Mouse (Mus musculus): ENCODE data around the gene Ptprm. TPM values are rescaled to one million over a fixed set of nuclear protein-coding genes. Genes with fewer than 3 reads are reported as not detected.

Ptprm gene
- polyA plus RNA-seq, 1 experiment from 2014 or later: 31.4 TPM

DNA sequence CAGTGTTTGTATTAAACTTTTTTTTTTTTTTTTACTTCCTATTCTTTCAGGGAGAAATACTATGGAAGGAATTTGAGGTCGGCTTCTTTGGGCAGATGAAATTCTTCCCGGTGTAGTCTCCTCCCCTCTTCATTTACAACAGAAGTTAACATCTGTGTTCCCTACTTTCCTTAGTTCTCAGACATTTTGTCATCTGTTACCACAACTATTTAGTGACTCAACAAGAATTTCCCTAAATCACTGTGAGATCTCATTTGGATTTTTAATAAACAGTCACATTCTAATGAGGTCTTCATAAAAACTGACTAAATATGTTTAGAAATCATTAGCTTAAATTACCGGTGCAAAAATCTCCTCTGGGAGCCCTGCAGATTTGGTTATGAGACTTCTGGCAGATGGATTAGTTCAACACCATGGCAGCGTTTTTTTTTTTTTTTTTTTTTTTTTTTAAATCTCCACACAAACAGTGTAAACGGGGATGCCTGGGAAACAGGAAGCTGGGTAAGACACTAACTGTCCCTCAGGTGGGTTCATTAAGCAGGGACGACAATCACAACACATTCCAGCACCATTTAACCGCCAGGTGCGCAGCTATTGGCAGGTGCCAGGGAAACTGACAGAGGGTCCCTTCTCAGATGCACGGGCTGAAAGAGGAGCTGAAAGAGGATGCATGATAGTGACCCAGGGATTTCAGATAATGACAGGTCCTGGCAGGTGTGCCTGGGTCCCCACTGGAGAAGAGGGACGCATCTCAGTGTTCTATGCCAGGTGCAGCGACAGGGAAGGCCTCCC is 633.9 kb downstream of the Ptprm start:
- Histone ChIP-seq H3K27me3 (ENCODE audit: control insufficient read depth, insufficient read depth, low read length) (no peaks in the 10 kb centered on the region), H3K4me3 (replicated peaks; ENCODE audit: low read length) (no peak overlapping the region), H3K4me1 (replicated peaks; ENCODE audit: control insufficient read depth, insufficient read depth, low read length) (peaks cover 7% of the 10 kb centered on the region; the same call in 1 of the 2 replicates), H3K4me2 (replicated peaks) (peak overlapping the region; percentile 15; the same call in 1 of the 2 replicates), H3K27ac (no peak overlapping the region), H3K36me3 (replicated peaks; ENCODE audit: control insufficient read depth, insufficient read depth) (no peaks in the 10 kb centered on the region), H3K9me3 (ENCODE audit: control insufficient read depth, low read length) (no peaks in the 10 kb centered on the region), H3K9ac (no peak overlapping the region)
- peak; percentile 56 for ATAC-seq (ENCODE audit: low FRiP score)
- WGBS: 38% methylated on average over 11 of the region's 11 CpGs
- no peak for DNase-seq (ENCODE audit: low spot score)

DNA sequence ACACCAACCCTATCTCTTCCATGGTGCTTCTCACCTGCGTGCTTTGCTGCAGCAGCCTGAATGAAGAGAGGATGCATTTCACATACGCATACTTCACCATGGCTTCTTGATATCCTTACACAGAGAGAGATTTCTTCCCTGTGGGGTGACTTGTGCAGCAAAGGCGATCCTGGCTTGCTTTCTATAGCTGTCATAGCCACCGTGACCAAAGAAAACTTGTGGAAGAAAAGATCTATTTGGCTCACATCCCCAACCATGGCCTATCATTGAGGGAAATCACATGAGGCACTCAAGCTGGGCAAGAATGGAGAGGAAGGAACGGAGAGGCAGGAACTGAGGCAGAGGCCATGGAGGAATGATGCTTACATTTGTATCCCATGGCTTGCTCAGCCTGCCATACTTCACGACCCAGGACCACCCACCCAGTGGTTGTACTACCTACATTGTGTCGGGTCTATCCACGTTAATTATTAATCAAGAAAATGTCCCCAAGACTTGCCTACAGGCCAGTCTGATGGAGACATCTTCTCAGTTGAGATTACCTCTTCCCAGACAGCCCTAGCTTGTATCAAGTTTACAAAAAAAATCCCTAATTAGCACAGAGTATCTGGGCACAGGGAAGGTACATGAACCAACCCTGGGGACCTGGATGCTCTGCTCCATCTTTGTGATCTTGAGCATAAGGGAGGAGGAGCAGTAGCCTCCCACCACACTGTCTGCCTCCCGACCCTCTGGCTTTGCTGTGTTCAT is 641.6 kb downstream of the Ptprm start:
- 86% methylated on average over 9 of the region's 9 CpGs for WGBS

DNA sequence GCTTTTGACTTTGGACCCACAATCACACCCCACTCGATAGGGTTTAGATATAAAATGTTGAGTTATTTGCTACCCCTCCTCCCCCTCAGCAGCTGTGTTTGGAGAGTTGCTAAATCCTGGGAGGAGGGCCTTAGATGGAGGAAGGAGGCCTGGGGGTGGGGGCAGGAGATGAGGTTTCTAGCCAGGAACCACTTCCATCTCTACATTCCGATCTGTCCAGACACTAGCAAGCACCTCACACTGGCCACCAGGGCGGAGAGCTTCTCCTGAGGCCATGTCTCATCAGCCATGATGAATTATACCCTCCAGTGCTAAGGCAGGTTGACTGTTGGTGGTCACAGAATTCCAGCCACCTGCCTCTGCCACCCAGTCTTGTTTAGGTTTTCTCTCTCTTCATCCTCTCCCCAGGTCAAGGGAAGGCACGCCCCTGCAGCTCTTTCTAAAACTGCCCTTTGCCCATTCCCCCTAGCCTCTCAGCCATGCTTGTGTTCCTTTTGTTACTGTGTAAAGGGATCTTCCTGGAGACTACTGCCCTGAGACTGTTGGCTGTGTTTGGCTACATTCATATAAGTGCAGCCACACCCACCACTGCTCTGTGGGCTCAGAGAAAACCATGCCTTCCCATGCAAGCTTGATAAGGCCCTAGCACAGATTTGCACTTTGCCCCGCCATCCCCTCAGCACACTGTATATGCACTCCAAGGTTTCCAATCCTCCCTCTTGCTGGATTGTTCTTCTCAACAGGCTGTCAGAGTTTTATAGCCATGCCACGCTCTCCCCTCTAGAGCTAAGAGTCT is 642.8 kb downstream of the Ptprm start:
- ATAC-seq (ENCODE audit: low FRiP score): no peak
- no peak overlapping the region for H3K4me3 ChIP-seq (replicated peaks; ENCODE audit: low read length)
- H3K4me1 ChIP-seq (replicated peaks; ENCODE audit: control insufficient read depth, insufficient read depth, low read length): no peaks in the 10 kb centered on the region
- no peaks in the 10 kb centered on the region for H3K36me3 ChIP-seq (replicated peaks; ENCODE audit: control insufficient read depth, insufficient read depth)
- no peak overlapping the region for H3K27ac ChIP-seq
- 81% methylated on average over 6 of the region's 6 CpGs for WGBS
- no peaks in the 10 kb centered on the region for H3K9me3 ChIP-seq (ENCODE audit: control insufficient read depth, low read length)
- no peak overlapping the region for H3K9ac ChIP-seq
- DNase-seq (ENCODE audit: low spot score): no peak
- no peak overlapping the region for H3K4me2 ChIP-seq (replicated peaks)
- no peaks in the 10 kb centered on the region for H3K27me3 ChIP-seq (ENCODE audit: control insufficient read depth, insufficient read depth, low read length)

More for the DNA sequence above, 641.6 kb downstream of the Ptprm start:
- DNase-seq (ENCODE audit: low spot score): no peak
- H3K27ac ChIP-seq: no peak overlapping the region
- no peak overlapping the region for H3K4me2 ChIP-seq (replicated peaks)
- no peak for ATAC-seq (ENCODE audit: low FRiP score)
- H3K27me3 ChIP-seq (ENCODE audit: control insufficient read depth, insufficient read depth, low read length): no peaks in the 10 kb centered on the region
- H3K9me3 ChIP-seq (ENCODE audit: control insufficient read depth, low read length): no peaks in the 10 kb centered on the region
- H3K9ac ChIP-seq: no peak overlapping the region
- H3K4me1 ChIP-seq (replicated peaks; ENCODE audit: control insufficient read depth, insufficient read depth, low read length): no peaks in the 10 kb centered on the region
- no peaks in the 10 kb centered on the region for H3K36me3 ChIP-seq (replicated peaks; ENCODE audit: control insufficient read depth, insufficient read depth)
- no peak overlapping the region for H3K4me3 ChIP-seq (replicated peaks; ENCODE audit: low read length)

DNA sequence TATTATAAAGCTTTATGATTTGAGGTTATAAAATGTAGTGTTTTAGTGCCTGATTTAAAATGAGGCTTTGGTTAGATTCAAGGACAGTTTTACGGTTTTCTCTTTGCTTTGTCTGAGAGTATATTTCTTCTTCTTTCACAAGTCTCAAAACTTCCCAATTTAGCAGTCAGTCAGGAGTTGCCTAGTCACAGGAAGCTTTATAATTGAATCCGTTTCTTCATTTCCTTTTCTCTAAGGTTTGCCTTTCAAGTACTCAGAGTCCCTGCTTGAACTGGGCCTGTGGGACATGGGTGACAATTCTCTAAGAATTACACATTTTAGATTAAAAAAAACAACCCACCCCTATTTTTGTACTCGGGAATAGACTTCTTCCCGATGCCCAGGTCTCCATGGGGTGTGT is 643.7 kb downstream of the Ptprm start:
- WGBS: 60% methylated on average over 4 of the region's 4 CpGs
- H3K9ac ChIP-seq: no peak overlapping the region
- no peak overlapping the region for H3K4me2 ChIP-seq (replicated peaks)
- H3K27ac ChIP-seq: no peak overlapping the region
- no peaks in the 10 kb centered on the region for H3K9me3 ChIP-seq (ENCODE audit: control insufficient read depth, low read length)
- no peak overlapping the region for H3K4me3 ChIP-seq (replicated peaks; ENCODE audit: low read length)
- H3K4me1 ChIP-seq (replicated peaks; ENCODE audit: control insufficient read depth, insufficient read depth, low read length): no peaks in the 10 kb centered on the region
- DNase-seq (ENCODE audit: low spot score) (no peak), ATAC-seq (ENCODE audit: low FRiP score) (no peak)
- H3K27me3 ChIP-seq (ENCODE audit: control insufficient read depth, insufficient read depth, low read length): no peaks in the 10 kb centered on the region
- no peaks in the 10 kb centered on the region for H3K36me3 ChIP-seq (replicated peaks; ENCODE audit: control insufficient read depth, insufficient read depth)

DNA sequence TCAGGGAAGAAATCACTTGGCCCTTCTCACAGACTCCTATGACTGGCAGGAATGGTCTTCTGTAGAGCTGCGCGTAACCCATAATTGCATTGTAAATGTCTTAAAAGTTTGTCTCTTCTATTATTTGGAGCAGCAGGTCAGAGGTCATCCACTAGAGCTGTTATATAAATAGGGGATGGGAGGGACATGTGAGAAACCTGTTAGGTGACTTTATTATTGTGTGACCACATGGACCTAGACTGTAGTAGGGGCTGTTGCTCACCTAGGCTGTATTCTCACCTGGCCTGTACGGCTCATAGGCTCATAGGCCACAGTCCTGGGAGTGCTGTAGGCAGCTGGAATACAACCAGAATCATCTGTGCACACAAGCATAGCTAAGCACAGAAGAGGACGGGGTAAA is 645.5 kb downstream of the Ptprm start:
- WGBS: 96% methylated on average over 4 of the region's 4 CpGs
- ATAC-seq (ENCODE audit: low FRiP score) (no peak), DNase-seq (ENCODE audit: low spot score) (no peak)
- Histone ChIP-seq H3K4me3 (replicated peaks; ENCODE audit: low read length) (no peak overlapping the region), H3K27me3 (ENCODE audit: control insufficient read depth, insufficient read depth, low read length) (no peaks in the 10 kb centered on the region), H3K4me1 (replicated peaks; ENCODE audit: control insufficient read depth, insufficient read depth, low read length) (no peaks in the 10 kb centered on the region), H3K9me3 (ENCODE audit: control insufficient read depth, low read length) (no peaks in the 10 kb centered on the region), H3K4me2 (replicated peaks) (no peak overlapping the region), H3K36me3 (replicated peaks; ENCODE audit: control insufficient read depth, insufficient read depth) (no peaks in the 10 kb centered on the region), H3K9ac (no peak overlapping the region), H3K27ac (no peak overlapping the region)

DNA sequence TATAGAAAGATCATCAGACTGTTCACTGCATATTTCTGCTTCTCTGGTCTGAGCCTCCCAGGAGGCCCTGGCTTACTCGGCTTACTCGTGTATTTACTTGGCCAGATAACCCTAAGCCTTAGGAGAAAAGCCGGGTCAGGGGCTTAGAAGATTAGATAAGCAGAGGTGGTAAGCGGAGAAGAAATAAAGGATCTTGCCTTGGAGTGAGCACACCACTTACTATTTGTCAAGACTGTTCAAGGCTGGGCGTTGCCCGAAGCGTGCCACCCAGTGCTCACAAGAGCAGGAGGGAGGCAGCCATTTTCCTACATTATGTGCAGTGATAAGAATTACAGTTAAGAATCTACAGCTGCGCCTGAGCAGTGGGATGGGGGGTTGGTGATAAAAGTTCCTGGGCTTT is 646.6 kb downstream of the Ptprm start:
- Histone ChIP-seq H3K4me2 (replicated peaks) (no peak overlapping the region), H3K4me3 (replicated peaks; ENCODE audit: low read length) (no peak overlapping the region), H3K9ac (no peak overlapping the region), H3K36me3 (replicated peaks; ENCODE audit: control insufficient read depth, insufficient read depth) (no peaks in the 10 kb centered on the region), H3K27me3 (ENCODE audit: control insufficient read depth, insufficient read depth, low read length) (no peaks in the 10 kb centered on the region), H3K9me3 (ENCODE audit: control insufficient read depth, low read length) (no peaks in the 10 kb centered on the region), H3K4me1 (replicated peaks; ENCODE audit: control insufficient read depth, insufficient read depth, low read length) (no peaks in the 10 kb centered on the region), H3K27ac (no peak overlapping the region)
- DNase-seq (ENCODE audit: low spot score) (no peak), ATAC-seq (ENCODE audit: low FRiP score) (no peak)
- 85% methylated on average over 8 of the region's 8 CpGs for WGBS

DNA sequence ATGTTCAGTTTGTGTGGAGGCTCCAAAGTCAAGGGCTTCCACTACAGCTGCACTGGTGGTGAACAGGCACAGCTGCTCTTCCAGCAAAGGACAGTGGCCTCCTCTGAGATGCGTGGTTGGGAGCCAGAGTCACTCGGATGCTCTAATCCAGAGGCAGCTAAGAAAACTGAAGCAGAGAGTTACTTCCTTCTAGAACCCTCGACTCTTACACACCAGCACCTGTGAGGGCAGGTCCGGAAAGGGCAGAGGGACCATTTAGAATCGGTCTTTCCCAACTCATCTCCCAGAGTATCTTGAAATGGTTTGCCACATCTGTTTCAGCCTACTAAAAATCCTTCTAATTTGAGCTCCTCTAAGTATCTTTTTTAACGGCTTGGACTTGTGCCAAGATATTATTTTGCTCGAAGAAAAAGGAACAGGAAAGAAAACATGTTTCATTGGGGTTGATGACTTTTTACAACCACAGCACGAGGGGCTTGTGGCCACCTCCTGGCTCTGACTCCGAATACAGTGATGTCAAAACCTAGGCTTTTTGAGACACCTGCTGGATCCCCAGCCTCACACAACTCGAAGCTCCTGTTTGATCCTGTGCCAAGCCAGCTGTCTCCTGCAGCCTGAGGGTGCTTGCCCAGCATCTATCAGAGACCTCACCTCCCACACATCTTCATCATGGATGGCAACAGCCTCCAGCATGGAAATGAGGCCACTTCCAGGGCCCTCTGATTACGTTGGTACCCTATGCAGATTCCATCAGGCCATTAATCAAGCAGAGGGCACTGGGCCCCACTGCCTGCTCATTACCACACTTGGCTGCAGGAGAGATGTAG is 652.7 kb downstream of the Ptprm start:
- WGBS: 63% methylated on average over 11 of the region's 11 CpGs
- no peak overlapping the region for H3K27ac ChIP-seq
- ATAC-seq (ENCODE audit: low FRiP score) (peak; percentile 51; the same call in 1 of the 2 replicates), DNase-seq (ENCODE audit: low spot score) (peak; percentile 49)
- no peaks in the 10 kb centered on the region for H3K4me1 ChIP-seq (replicated peaks; ENCODE audit: control insufficient read depth, insufficient read depth, low read length)
- no peaks in the 10 kb centered on the region for H3K36me3 ChIP-seq (replicated peaks; ENCODE audit: control insufficient read depth, insufficient read depth)
- no peak overlapping the region for H3K9ac ChIP-seq
- no peaks in the 10 kb centered on the region for H3K9me3 ChIP-seq (ENCODE audit: control insufficient read depth, low read length)
- H3K4me2 ChIP-seq (replicated peaks): no peak overlapping the region
- H3K27me3 ChIP-seq (ENCODE audit: control insufficient read depth, insufficient read depth, low read length): no peaks in the 10 kb centered on the region
- no peak overlapping the region for H3K4me3 ChIP-seq (replicated peaks; ENCODE audit: low read length)

DNA sequence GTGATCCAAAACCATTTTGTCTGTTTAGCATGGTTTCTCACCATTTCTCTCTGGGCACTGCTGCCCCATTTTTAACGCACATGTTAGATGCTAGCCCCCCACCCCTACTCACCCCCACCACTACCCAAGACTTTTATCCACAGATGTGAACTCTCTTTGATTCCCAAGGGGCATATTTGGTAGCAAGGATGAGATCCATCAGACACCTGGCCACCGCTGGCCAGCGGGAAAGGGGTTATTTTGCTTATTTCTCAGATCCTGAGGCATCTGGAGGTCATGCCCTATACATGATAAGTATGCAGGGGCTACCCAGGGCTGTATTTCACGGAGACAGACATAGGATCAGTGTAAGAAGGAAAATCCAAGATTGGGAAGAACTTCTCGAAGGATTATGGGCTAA is 654.4 kb downstream of the Ptprm start:
- Histone ChIP-seq H3K27ac (no peak overlapping the region), H3K9me3 (ENCODE audit: control insufficient read depth, low read length) (no peaks in the 10 kb centered on the region), H3K4me2 (replicated peaks) (no peak overlapping the region), H3K4me1 (replicated peaks; ENCODE audit: control insufficient read depth, insufficient read depth, low read length) (no peaks in the 10 kb centered on the region), H3K4me3 (replicated peaks; ENCODE audit: low read length) (no peak overlapping the region), H3K36me3 (replicated peaks; ENCODE audit: control insufficient read depth, insufficient read depth) (no peaks in the 10 kb centered on the region), H3K27me3 (ENCODE audit: control insufficient read depth, insufficient read depth, low read length) (no peaks in the 10 kb centered on the region), H3K9ac (no peak overlapping the region)
- ATAC-seq (ENCODE audit: low FRiP score) (no peak), DNase-seq (ENCODE audit: low spot score) (no peak)
- whole genome bisulfite sequencing: 84% methylated on average over 5 of the region's 5 CpGs
